Mouse (Mus musculus) forebrain, embryonic 12.5 days (tissue): ENCODE measurements around the gene Sec61a1. TPM values are rescaled to one million over a fixed set of nuclear protein-coding genes. Genes with fewer than 3 reads are reported as not detected.

ENCODE experiments used
- ATAC-seq: fragments of 200-750 bp; cut with Nextera tagmentation; 2 replicates; pipeline ENCODE4 v1.8.0; 2017; ENCODE audit warnings: moderate TSS enrichment; ENCODE audit not compliant: low FRiP score
- H3K27ac ChIP-seq: fragments of 300-500 bp; sonication (generic); 2 replicates; pipeline ENCODE4 v1.5.1; 2016; ENCODE audit warnings: mild to moderate bottlenecking
- H3K27me3 ChIP-seq: fragments of 300-500 bp; sonication (generic); 2 replicates; pipeline ENCODE4 v1.6.1; 2016; ENCODE audit warnings: mild to moderate bottlenecking
- H3K36me3 ChIP-seq: fragments of 300-500 bp; sonication (generic); replicated peaks from 2 replicates; pipeline ENCODE4 v1.6.1; 2016; ENCODE audit warnings: mild to moderate bottlenecking
- H3K4me1 ChIP-seq: fragments of 300-500 bp; sonication (generic); 2 replicates; pipeline ENCODE4 v1.6.1; 2016
- H3K4me2 ChIP-seq: fragments of 300-500 bp; sonication (generic); 2 replicates; pipeline ENCODE4 v1.6.1; 2016; ENCODE audit warnings: mild to moderate bottlenecking, moderate library complexity
- H3K4me3 ChIP-seq: fragments of 300-500 bp; sonication (generic); replicated peaks from 2 replicates; pipeline ENCODE4 v1.5.1; 2016; ENCODE audit warnings: mild to moderate bottlenecking
- H3K9ac ChIP-seq: fragments of 300-500 bp; sonication (generic); 2 replicates; pipeline ENCODE4 v1.6.1; 2016; ENCODE audit warnings: mild to moderate bottlenecking
- H3K9me3 ChIP-seq: fragments of 300-500 bp; sonication (generic); 2 replicates; pipeline ENCODE4 v1.6.1; 2016
- WGBS: fragments of 180-500 bp; shearing (Covaris S2); methylation state at CpG from one replicate; pipeline ENCODE4 v1.1.7; 2016; 5-methylcytosine and 5-hydroxymethylcytosine counted together
- polyA plus RNA-seq: library from polyadenylated mRNA; unstranded; fragments of >200 nt; fragmentation: Nextera tagmentation; extraction: Ambion mirVana; gene quantifications from 2 replicates; pipeline ENCODE4 v1.2.1, GENCODE M21; 2016

The Sec61a1 gene
- polyA plus RNA-seq, 1 experiment from 2014 or later: 185 TPM

DNA sequence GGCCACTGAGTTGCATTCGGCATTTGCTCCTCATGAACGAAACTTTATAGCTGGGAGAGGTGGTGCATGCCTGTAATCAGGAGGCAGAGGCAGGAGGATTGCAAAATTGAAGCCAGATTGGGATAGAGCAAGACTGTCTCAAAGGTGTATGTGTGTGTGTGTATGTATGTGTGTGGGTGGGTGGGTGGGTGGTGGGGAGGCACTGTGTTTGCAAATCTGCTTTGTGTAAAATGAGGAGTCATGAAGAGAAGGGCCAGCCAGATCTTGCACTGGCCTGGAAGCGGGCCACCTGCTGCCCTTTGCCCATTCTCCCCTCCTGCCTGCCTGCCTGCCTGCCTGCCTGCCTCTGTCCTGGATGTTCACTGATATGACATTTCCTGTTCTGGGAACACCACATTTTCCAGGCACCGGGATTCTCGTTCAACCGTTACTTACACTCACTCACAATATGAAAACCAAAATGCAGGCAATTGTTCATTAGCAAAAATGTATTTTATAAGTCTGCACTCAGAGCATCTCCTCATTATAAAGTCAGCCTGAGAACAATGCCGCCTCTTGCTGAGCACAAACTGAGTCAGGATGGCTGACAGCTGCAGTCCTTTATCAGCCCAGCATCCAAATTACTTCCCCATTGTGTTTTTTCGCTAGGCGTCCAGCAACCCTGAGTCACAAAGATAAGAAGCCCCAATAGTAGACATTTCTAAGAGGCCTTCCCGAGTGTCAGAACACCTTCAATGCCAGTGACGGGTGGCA lies 26.1 kb upstream of the Sec61a1 start:
- H3K4me3 ChIP-seq: no peak overlapping the region
- peak overlapping the region; percentile 13; the same call in 1 of the 2 replicates for H3K4me2 ChIP-seq
- WGBS: 26% methylated on average over 11 of the region's 11 CpGs
- peaks cover 12% of the 10 kb centered on the region for H3K4me1 ChIP-seq
- 0 out of 2 replicates have a peak overlapping the region, but pooled peaks have one; percentile 46 for H3K27ac ChIP-seq
- H3K9me3 ChIP-seq: no peaks in the 10 kb centered on the region
- H3K9ac ChIP-seq: no peak overlapping the region
- H3K36me3 ChIP-seq: no peaks in the 10 kb centered on the region
- peaks cover 44% of the 10 kb centered on the region for H3K27me3 ChIP-seq
- peak; percentile 36; the same call in 1 of the 2 replicates for ATAC-seq

DNA sequence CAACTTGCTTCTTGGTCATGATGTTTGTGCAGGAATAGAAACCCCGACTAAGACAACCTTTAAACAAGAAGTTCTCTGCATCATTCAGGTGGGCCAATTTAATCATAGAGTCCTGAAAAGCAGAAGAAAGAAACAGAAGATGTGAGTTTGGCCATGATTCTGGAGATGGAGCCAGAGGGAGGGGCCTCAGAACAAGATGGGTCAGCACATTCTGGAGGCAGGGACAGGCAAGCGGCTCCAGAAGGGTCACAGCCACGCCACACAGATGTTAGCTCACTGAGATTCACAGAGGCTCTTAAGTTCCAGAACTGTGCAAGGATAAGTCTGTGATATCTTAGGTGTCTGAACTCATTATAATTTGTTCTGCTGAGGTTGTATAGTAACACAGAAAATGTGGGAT lies 25.5 kb upstream of the Sec61a1 start:
- Histone ChIP-seq H3K27me3 (peaks cover 44% of the 10 kb centered on the region), H3K9me3 (no peaks in the 10 kb centered on the region), H3K4me2 (no peak overlapping the region), H3K4me3 (no peak overlapping the region), H3K27ac (no peak overlapping the region), H3K4me1 (peaks cover 12% of the 10 kb centered on the region), H3K36me3 (no peaks in the 10 kb centered on the region), H3K9ac (no peak overlapping the region)
- WGBS: 82% methylated on average over 3 of the region's 3 CpGs
- ATAC-seq: no peak

DNA sequence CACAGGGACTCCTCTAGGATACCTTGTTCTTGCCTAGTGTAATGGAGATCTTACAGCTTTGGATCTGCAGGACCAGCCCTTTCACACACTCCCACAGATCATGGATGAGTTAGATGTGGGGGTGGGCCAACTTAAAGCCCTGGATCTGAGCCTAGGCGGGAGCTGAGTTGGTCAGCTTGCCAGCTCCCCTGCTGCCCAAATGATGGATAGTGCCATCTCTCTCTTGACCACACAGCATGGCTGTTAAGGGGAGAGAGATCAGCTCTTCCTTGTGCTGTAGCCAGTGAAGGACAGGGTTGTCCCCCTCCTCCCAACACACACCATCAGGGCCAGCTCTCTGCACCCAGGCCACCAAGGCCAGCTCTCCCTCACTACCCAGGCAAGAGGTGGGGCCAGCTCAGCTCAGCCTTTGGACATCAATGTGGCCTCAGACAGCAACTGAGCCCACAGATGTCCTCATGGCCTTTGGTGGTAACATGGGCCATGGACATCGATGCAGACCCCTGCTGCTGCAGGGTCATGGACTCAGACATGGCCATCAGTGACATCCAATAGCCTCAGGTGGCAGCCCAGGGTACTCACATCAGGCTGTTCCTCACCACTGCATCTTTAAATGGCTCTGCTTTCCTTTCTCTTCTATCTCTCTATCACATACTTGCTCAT lies 21.5 kb upstream of the Sec61a1 start:
- WGBS: 81% methylated on average over 2 of the region's 2 CpGs
- ATAC-seq: no peak

GRCm38 (mm10) chr6:88530306-88530705 lies 11.6 kb upstream of the Sec61a1 start:
- H3K9ac ChIP-seq: no peak overlapping the region
- ATAC-seq: no peak
- no peaks in the 10 kb centered on the region for H3K27me3 ChIP-seq
- H3K27ac ChIP-seq: no peak overlapping the region
- no peaks in the 10 kb centered on the region for H3K4me1 ChIP-seq
- no peak overlapping the region for H3K4me3 ChIP-seq
- no peak overlapping the region for H3K4me2 ChIP-seq
- no peaks in the 10 kb centered on the region for H3K36me3 ChIP-seq
- no peaks in the 10 kb centered on the region for H3K9me3 ChIP-seq

More for the DNA sequence above, 21.5 kb upstream of the Sec61a1 start:
- no peak overlapping the region for H3K4me3 ChIP-seq
- no peaks in the 10 kb centered on the region for H3K36me3 ChIP-seq
- H3K27me3 ChIP-seq: peaks cover 11% of the 10 kb centered on the region
- peaks cover 6% of the 10 kb centered on the region for H3K4me1 ChIP-seq
- no peak overlapping the region for H3K9ac ChIP-seq
- H3K27ac ChIP-seq: no peak overlapping the region
- no peak overlapping the region for H3K4me2 ChIP-seq
- no peaks in the 10 kb centered on the region for H3K9me3 ChIP-seq

DNA sequence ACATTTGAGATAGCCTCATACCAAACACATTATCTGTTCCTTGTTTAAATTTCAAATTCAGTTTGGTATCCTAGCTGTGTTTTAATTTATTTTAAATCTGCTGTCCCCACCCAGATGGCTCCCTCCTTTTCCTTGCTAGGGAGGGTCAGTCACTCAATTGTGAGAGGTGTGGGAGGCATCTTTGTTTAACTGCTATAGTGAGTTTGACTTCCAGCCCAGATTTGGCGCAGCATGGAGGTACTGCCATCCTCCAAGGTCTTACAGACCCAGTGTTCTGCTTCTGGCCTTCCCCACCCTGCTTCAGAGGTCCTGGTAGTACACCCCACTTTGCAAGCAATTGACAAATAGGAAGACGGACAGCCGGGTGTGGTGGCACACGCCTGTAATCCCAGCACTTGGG lies 5.4 kb upstream of the Sec61a1 start:
- no peak overlapping the region for H3K27ac ChIP-seq
- 90% methylated on average over 4 of the region's 4 CpGs for WGBS
- H3K36me3 ChIP-seq: no peaks in the 10 kb centered on the region
- peaks cover 3% of the 10 kb centered on the region; the same call in 1 of the 2 replicates for H3K27me3 ChIP-seq
- no peaks in the 10 kb centered on the region for H3K9me3 ChIP-seq
- H3K4me1 ChIP-seq: peaks cover 7% of the 10 kb centered on the region
- H3K9ac ChIP-seq: no peak overlapping the region
- no peak overlapping the region for H3K4me3 ChIP-seq
- no peak overlapping the region for H3K4me2 ChIP-seq
- no peak for ATAC-seq

DNA sequence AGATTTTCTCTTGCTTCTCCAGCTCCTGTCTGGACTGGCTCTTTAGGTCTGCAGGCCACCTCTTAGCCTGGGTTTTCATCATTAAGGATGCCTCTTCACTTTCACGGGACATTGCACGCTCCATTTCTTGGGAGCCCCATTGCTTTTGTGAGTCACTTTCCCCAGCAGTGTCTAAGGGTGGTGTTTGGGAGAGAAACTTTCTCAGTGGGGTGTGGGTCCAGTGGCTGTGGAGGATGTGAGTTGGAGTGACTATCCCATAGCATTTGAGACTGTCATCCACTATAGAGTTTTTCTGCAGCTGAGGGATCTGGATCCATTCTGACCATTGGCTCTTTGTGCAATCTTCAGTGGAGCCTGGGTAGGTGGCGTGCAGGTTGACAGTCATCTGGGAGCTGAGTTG lies 4.7 kb upstream of the Sec61a1 start:
- 87% methylated on average over 3 of the region's 3 CpGs for WGBS
- Histone ChIP-seq H3K27ac (no peak overlapping the region), H3K36me3 (no peaks in the 10 kb centered on the region), H3K4me1 (peaks cover 7% of the 10 kb centered on the region), H3K27me3 (peaks cover 3% of the 10 kb centered on the region; the same call in 1 of the 2 replicates), H3K9me3 (no peaks in the 10 kb centered on the region), H3K4me3 (no peak overlapping the region), H3K4me2 (no peak overlapping the region), H3K9ac (no peak overlapping the region)
- no peak for ATAC-seq

GRCm38 (mm10) chr6:88523043-88523442 lies 4.3 kb upstream of the Sec61a1 start:
- peaks cover 7% of the 10 kb centered on the region for H3K4me1 ChIP-seq
- ATAC-seq: no peak
- H3K4me3 ChIP-seq: no peak overlapping the region
- H3K27me3 ChIP-seq: peaks cover 3% of the 10 kb centered on the region; the same call in 1 of the 2 replicates
- no peaks in the 10 kb centered on the region for H3K9me3 ChIP-seq
- WGBS: 78% methylated on average over 3 of the region's 3 CpGs
- no peak overlapping the region for H3K9ac ChIP-seq
- H3K27ac ChIP-seq: no peak overlapping the region
- H3K4me2 ChIP-seq: no peak overlapping the region
- H3K36me3 ChIP-seq: no peaks in the 10 kb centered on the region

DNA sequence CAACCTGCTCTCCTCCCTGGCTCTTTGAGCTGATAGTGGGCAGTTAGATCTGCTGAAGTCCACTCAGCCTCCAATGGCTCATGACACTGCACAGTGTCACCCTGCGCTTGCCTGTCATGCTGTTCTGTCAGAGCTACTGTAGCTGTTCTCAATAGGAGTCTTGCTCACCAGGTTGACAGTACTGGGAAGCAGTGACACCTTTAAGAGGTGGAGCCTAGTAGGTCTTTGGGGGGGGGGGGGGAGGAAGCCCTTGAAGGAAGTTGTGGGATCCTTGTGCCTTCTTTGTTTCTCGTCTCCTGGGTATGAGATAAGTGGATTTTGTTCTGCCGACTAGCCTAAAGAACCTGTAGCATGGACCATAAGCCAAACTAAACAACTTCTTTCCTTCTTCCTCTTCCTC lies 3.9 kb upstream of the Sec61a1 start:
- peaks cover 3% of the 10 kb centered on the region; the same call in 1 of the 2 replicates for H3K27me3 ChIP-seq
- H3K9ac ChIP-seq: no peak overlapping the region
- H3K4me3 ChIP-seq: no peak overlapping the region
- 70% methylated on average over 3 of the region's 3 CpGs for WGBS
- ATAC-seq: no peak
- no peaks in the 10 kb centered on the region for H3K36me3 ChIP-seq
- no peaks in the 10 kb centered on the region for H3K9me3 ChIP-seq
- no peak overlapping the region for H3K27ac ChIP-seq
- no peak overlapping the region for H3K4me2 ChIP-seq
- peaks cover 11% of the 10 kb centered on the region for H3K4me1 ChIP-seq

- Histone ChIP-seq H3K4me2 (no peak overlapping the region), H3K4me1 (peaks cover 18% of the 10 kb centered on the region)
- WGBS: 95% methylated on average over 7 of the region's 7 CpGs
Measured at GRCm38 (mm10) chr6:88521821-88522220, 3.1 kb upstream of the Sec61a1 start.

GRCm38 (mm10) chr6:88517701-88518403 lies 853 bp downstream of the Sec61a1 start:
- H3K4me2 ChIP-seq: peak overlapping the region; percentile 79
- peak overlapping the region; percentile 88 for H3K4me3 ChIP-seq
- no peaks in the 10 kb centered on the region for H3K9me3 ChIP-seq
- ATAC-seq: no peak
- 0 out of 2 replicates have a peak overlapping the region, but pooled peaks have one; percentile 81 for H3K27ac ChIP-seq
- peaks cover 3% of the 10 kb centered on the region; the same call in 1 of the 2 replicates for H3K27me3 ChIP-seq
- peaks cover 36% of the 10 kb centered on the region for H3K36me3 ChIP-seq
- 18% methylated on average over 18 of the region's 18 CpGs for WGBS
- peaks cover 25% of the 10 kb centered on the region for H3K4me1 ChIP-seq
- H3K9ac ChIP-seq: peak overlapping the region; percentile 95

More at GRCm38 (mm10) chr6:88521821-88522220, 3.1 kb upstream of the Sec61a1 start:
- peaks cover 3% of the 10 kb centered on the region; the same call in 1 of the 2 replicates for H3K27me3 ChIP-seq
- ATAC-seq: no peak
- H3K36me3 ChIP-seq: 0 out of 2 replicates have a peak, but pooled peaks cover 1% of the 10 kb centered on the region
- H3K4me3 ChIP-seq: no peak overlapping the region
- no peaks in the 10 kb centered on the region for H3K9me3 ChIP-seq
- no peak overlapping the region for H3K9ac ChIP-seq
- H3K27ac ChIP-seq: no peak overlapping the region

DNA sequence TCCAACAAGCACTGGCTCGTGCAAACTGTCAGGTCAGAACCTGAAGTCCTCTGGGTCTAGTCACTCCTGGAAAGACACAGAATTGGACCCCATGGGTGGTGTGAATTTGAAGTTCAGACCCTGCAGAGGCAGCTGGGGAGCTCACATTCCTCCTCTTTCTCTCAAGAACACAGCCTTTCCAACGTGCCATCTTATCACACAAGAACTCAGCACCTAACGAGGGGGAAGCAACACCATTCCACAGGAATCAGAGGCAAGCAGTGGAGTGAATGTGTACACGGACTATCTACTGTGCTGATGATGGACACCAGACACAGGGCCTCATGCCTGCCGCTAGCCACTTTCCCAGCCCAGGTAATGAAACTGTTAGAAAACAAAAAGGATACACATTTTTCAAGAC lies 2.0 kb downstream of the Sec61a1 start:
- H3K9me3 ChIP-seq: no peaks in the 10 kb centered on the region
- H3K27ac ChIP-seq: no peak overlapping the region
- no peak overlapping the region for H3K4me2 ChIP-seq
- H3K9ac ChIP-seq: 0 out of 2 replicates have a peak overlapping the region, but pooled peaks have one; percentile 25
- H3K4me1 ChIP-seq: peaks cover 25% of the 10 kb centered on the region
- WGBS: 85% methylated on average over 5 of the region's 5 CpGs
- H3K4me3 ChIP-seq: no peak overlapping the region
- peaks cover 48% of the 10 kb centered on the region for H3K36me3 ChIP-seq
- ATAC-seq: no peak
- no peaks in the 10 kb centered on the region for H3K27me3 ChIP-seq

DNA sequence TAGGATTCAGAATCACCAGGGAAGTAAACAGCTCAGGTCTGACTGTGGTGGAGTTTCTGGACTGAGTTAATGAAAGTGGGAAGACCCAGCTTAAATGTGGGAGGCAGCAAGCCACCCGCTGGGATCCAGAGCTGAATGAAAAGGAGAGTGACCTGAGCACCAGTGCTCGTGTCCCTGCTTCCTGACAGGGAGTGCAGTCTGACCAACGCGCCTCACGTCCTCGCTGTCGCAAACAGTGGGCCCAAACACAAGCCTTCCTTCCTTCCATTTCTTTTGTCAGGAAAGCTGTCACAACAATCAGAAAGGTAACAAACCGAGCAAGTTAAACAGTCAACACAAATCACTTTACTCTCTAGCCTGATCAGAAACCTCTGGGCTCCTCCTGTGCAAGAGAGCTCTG lies 2.7 kb downstream of the Sec61a1 start:
- no peaks in the 10 kb centered on the region for H3K27me3 ChIP-seq
- WGBS: 87% methylated on average over 8 of the region's 8 CpGs
- no peak for ATAC-seq
- no peak overlapping the region for H3K27ac ChIP-seq
- H3K9ac ChIP-seq: no peak overlapping the region
- H3K4me2 ChIP-seq: no peak overlapping the region
- H3K4me1 ChIP-seq: peaks cover 25% of the 10 kb centered on the region
- H3K36me3 ChIP-seq: peaks cover 55% of the 10 kb centered on the region
- H3K4me3 ChIP-seq: no peak overlapping the region
- no peaks in the 10 kb centered on the region for H3K9me3 ChIP-seq
